Mouse (Mus musculus) E14TG2a.4 (cell line): ENCODE measurements around the gene Hspb2.

ENCODE experiments used
- CTCF ChIP-seq: conservative IDR thresholded peaks from 2 replicates; pipeline ENCODE4 v1.5.1; 2014; ENCODE audit warnings: low read length
- NANOG ChIP-seq: IDR thresholded peaks from 2 replicates; pipeline ENCODE4 v1.6.1; 2014; ENCODE audit warnings: borderline replicate concordance, low read length, mixed read lengths
- POU5F1 ChIP-seq: IDR thresholded peaks from 2 replicates; pipeline ENCODE4 v1.6.1; 2014; ENCODE audit warnings: low read length, borderline replicate concordance

- TF ChIP-seq CTCF (no peak), NANOG (no peak), POU5F1 (no peak)
These were observed 846 bp upstream of the Hspb2 start for GRCm38 (mm10) chr9:50752784-50753615.
